Mouse (Mus musculus): Measurements from ENCODE around the gene Nrp2. TPM values are rescaled to one million over a fixed set of nuclear protein-coding genes. Genes with fewer than 3 reads are reported as not detected.

Gene Nrp2
- 60.0 and 63.4 TPM in 2 replicates for polyA plus RNA-seq (2012; rRNA removed)

DNA sequence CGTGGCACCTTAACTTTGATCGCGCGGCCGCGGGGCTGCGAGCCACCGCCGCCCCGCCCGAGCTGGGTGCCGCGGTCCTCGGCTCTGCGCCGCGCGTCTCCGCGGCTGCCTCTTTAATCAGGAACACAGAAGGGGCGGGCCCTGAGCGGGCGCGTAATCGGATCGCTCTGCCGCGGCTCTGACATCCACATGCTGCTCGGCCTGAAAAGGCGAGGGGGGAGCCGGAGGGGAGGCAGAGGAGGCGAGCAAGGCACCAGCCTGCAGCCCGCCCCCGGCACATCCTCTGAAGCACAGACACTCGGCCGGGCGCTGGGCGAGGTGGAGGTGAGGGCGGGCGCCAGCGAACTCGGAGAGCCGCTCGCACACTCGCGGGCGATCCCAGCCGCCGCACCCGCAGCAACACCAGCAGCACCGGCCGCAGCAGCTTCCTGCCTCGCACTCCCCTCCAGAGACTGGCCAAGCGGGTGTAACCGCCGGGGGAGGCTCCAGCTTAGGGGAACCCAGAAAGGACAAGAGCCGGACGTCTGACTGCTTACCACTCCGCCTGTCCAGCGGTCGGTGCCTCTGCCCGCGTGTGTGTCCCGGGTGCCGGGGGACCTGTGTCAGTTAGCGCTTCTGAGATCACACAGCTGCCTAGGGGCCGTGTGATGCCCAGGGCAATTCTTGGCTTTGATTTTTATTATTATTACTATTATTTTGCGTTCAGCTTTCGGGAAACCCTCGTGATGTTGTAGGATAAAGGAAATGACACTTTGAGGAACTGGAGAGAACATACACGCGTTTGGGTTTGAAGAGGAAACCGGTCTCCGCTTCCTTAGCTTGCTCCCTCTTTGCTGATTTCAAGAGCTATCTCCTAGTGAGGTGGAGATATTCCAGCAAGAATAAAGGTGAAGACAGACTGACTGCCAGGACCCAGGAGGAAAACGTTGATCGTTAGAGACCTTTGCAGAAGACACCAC, at the start of gene Nrp2:
Gene Nrp2 (plus strand): TSS at position 128 of the 959 bp plus-strand sequence.

